Mouse (Mus musculus) cerebellum, adult 2 months (tissue): ENCODE results near the gene Prim2.

Experiments used
- CTCF ChIP-seq: fragments of 200-500 bp; IDR thresholded peaks from 2 replicates; pipeline ENCODE4 v1.5.1; 2011; ENCODE audit warnings: low read depth, mild to moderate bottlenecking, control low read depth, low read length, moderate library complexity, borderline replicate concordance; ENCODE audit not compliant: insufficient read depth
- POLR2A ChIP-seq: fragments of 200-500 bp; IDR thresholded peaks from 2 replicates; pipeline ENCODE4 v1.6.1; 2011; ENCODE audit warnings: low read length, control low read depth, borderline replicate concordance; ENCODE audit not compliant: insufficient read depth

- TF ChIP-seq CTCF (no peak), POLR2A (no peak)
Observed at GRCm38 (mm10) chr1:33658302-33658701, 11.3 kb downstream of the Prim2 start.
